Mouse (Mus musculus) megakaryocyte, embryonic 14.5 days (primary cell): Measurements from ENCODE around the gene Lhfpl2.

Experiments used
- FLI1 ChIP-seq: IDR thresholded peaks from 2 replicates; pipeline ENCODE4 v1.6.1; 2012; ENCODE audit warnings: low read length, inconsistent platforms, mixed read lengths
- GATA1 ChIP-seq: IDR thresholded peaks from 3 replicates; pipeline ENCODE4 v1.6.1; 2012; ENCODE audit warnings: mixed read lengths, low read length, inconsistent platforms, borderline replicate concordance

DNA sequence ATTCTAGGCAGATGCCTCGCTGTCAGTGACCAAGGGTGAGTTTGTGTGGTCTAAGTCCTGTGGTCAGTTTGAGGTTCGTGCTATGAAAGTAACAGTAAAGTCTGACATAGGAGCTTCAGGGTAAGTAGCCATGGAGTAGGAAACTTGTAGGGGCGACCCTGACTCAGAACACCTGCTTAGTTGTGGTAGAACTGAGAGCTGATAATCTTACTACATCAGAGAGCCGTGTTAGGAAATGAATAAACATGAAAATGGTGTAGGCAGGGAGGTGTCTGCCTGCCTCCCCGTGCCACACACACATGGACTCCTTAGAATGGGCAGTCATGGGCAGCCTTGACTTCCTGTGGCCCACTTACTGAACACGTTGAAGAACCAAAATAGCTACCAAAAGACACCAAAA is 96.1 kb downstream of the Lhfpl2 start:
- TF ChIP-seq GATA1 (no peak), FLI1 (no peak)
